In the genomic region with DNA sequence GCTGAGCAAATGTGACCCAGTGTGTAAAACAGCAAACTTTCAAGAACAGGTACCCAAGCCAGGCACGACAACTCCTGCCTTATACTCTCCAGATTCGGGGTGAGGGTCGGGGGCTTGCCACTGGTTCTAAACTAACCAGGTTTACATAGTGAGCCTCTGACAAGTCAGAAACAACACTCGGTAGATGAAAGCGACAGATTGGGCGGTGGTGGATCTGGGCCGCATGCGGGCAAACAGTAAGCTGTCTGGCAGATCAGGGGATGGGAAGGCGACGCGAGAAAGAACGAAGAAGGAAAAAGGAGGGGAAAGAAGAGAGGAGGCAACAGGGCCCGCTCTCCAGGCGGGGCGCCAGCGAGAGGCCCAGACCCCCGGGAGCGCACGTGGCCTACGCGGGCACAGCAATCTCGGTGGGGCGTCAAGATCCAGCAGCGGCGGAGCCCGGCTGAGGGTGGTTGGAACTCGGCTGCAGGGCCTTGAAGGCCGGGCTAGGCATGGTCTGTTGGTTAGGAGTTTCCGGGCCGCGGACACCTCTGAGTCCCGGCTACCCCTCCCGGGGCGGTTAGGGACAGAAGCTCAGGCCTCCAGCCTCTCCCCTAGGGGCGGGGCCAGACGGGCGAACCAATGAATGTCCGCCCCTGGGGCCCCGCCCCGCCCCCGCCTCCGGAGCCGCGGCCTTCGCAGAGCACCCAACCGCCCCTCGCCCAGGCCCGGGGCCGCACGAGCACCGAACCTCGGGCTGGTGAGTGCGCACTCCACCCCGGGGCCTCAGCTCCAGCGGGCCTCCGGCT, we compare ENCODE assay signal across 8 mouse cellular contexts. TPM values are rescaled to one million over a fixed set of nuclear protein-coding genes. Genes with fewer than 3 reads are reported as not detected.
DNase-seq lines count a peak whose midpoint lies in the region; ATAC-seq and TF ChIP-seq lines count a peak whose summit lies in the region.

A gene (plus strand): TSS at position 405 of the 788 bp plus-strand sequence.

- peak; percentile 95 for DNase-seq in 3134 (ENCODE audit: extremely low read depth, insufficient read length, low spot score)
- DNase-seq in adrenal gland, postnatal 36 days = peak; percentile 97 to 99
- DNase-seq in heart, adult 2 months = peak; percentile 95 to 96
- DNase-seq in kidney, adult 9 months = peak; percentile 97
- DNase-seq in limb, embryonic 14.5 days (ENCODE audit: low spot score) = peak; percentile 96
- peak; percentile 97 for DNase-seq in midbrain, postnatal 0 days (ENCODE audit: low spot score)
- DNase-seq in spleen, postnatal 14 days (ENCODE audit: low spot score in 2 of 2) = peak; percentile 87 to 90

- peak within 1 kb of the TSS; percentile 86 for H3K4me3 ChIP-seq in embryonic facial prominence, embryonic 13.5 days
- H3K4me3 ChIP-seq in heart, adult 2 months = peak within 1 kb of the TSS; percentile 70
- peak within 1 kb of the TSS; percentile 87 for H3K4me3 ChIP-seq in limb, embryonic 14.5 days (replicated peaks; ENCODE audit: low read length)
- peak within 1 kb of the TSS; percentile 92 for H3K4me3 ChIP-seq in midbrain, postnatal 0 days (ENCODE audit: low read depth, low read length)

- H3K79me2 ChIP-seq in heart, adult 2 months (replicated peaks; ENCODE audit: control insufficient read depth, insufficient read depth, low read length) = 0 out of 2 replicates have a peak, but pooled peaks cover 1% of the 10 kb centered on the region

- 1% methylated on average over 55 of the region's 56 CpGs for WGBS in embryonic facial prominence, embryonic 13.5 days
- 2% methylated on average over 56 of the region's 56 CpGs for WGBS in heart, adult 2 months
- WGBS in limb, embryonic 14.5 days = under 1% methylated on average over 35 of the region's 56 CpGs
- WGBS in midbrain, postnatal 0 days = 1% methylated on average over 51 of the region's 56 CpGs

- H3K4me1 ChIP-seq in embryonic facial prominence, embryonic 13.5 days = peaks cover 29% of the 10 kb centered on the region
- peaks cover 8% of the 10 kb centered on the region for H3K4me1 ChIP-seq in heart, adult 2 months (ENCODE audit: control insufficient read depth, insufficient read depth, low read length)
- peaks cover 16% of the 10 kb centered on the region for H3K4me1 ChIP-seq in limb, embryonic 14.5 days (ENCODE audit: control insufficient read depth, insufficient read depth, low read length)
- H3K4me1 ChIP-seq in midbrain, postnatal 0 days (ENCODE audit: insufficient read depth, low read length) = peaks cover 6% of the 10 kb centered on the region

- peak within 1 kb of the TSS; percentile 96 for H3K27ac ChIP-seq in embryonic facial prominence, embryonic 13.5 days
- peak within 1 kb of the TSS; percentile 97 for H3K27ac ChIP-seq in heart, adult 2 months
- peak within 1 kb of the TSS; percentile 86 for H3K27ac ChIP-seq in limb, embryonic 14.5 days (replicated peaks; ENCODE audit: low read depth, low read length)
- peak within 1 kb of the TSS; percentile 80 for H3K27ac ChIP-seq in midbrain, postnatal 0 days (ENCODE audit: low read depth, low read length)

- peak within 1 kb of the TSS; percentile 77 for H3K4me2 ChIP-seq in embryonic facial prominence, embryonic 13.5 days
- peak within 1 kb of the TSS; percentile 62 for H3K4me2 ChIP-seq in limb, embryonic 14.5 days (replicated peaks; ENCODE audit: low read depth, low read length, severe bottlenecking)
- H3K4me2 ChIP-seq in midbrain, postnatal 0 days (ENCODE audit: low read depth, low read length, poor library complexity, severe bottlenecking) = peak within 1 kb of the TSS; percentile 86

- H3K9me3 ChIP-seq in embryonic facial prominence, embryonic 13.5 days = no peaks in the 10 kb centered on the region
- no peaks in the 10 kb centered on the region for H3K9me3 ChIP-seq in limb, embryonic 14.5 days (ENCODE audit: control insufficient read depth, low read length)
- H3K9me3 ChIP-seq in midbrain, postnatal 0 days (ENCODE audit: low read length) = no peaks in the 10 kb centered on the region

- H3K36me3 ChIP-seq in embryonic facial prominence, embryonic 13.5 days = peaks cover 31% of the 10 kb centered on the region
- no peaks in the 10 kb centered on the region; the same call in 1 of the 2 replicates for H3K36me3 ChIP-seq in heart, adult 2 months (ENCODE audit: control insufficient read depth, insufficient read depth, low read length)
- peaks cover 25% of the 10 kb centered on the region for H3K36me3 ChIP-seq in limb, embryonic 14.5 days (ENCODE audit: control insufficient read depth, insufficient read depth, low read length)
- no peaks in the 10 kb centered on the region for H3K36me3 ChIP-seq in midbrain, postnatal 0 days (ENCODE audit: insufficient read depth, low read length)

- peak; percentile 92 for ATAC-seq in embryonic facial prominence, embryonic 13.5 days (ENCODE audit: insufficient number of reproducible peaks, insufficient read depth, low FRiP score, low TSS enrichment, low read depth)
- peak; percentile 96 for ATAC-seq in limb, embryonic 14.5 days (ENCODE audit: low FRiP score, low read depth)
- peak; percentile 94 for ATAC-seq in midbrain, postnatal 0 days (ENCODE audit: low FRiP score)

- intact Hi-C loops in heart, adult 2 months (cut with DNase I) = no loop called here

- TF ChIP-seq EP300 in heart, adult 2 months (IDR thresholded peaks at IDR 0.05; ENCODE audit: insufficient read depth, low read depth, low read length) = no peak

- H3K27me3 ChIP-seq in embryonic facial prominence, embryonic 13.5 days = no peaks in the 10 kb centered on the region
- H3K27me3 ChIP-seq in heart, adult 2 months (ENCODE audit: control insufficient read depth, insufficient read depth, low read length) = no peaks in the 10 kb centered on the region
- H3K27me3 ChIP-seq in limb, embryonic 14.5 days (ENCODE audit: control insufficient read depth, insufficient read depth, low read length) = no peaks in the 10 kb centered on the region
- H3K27me3 ChIP-seq in midbrain, postnatal 0 days (ENCODE audit: insufficient read depth, low read length) = no peaks in the 10 kb centered on the region

- peak within 1 kb of the TSS; percentile 95 for H3K9ac ChIP-seq in embryonic facial prominence, embryonic 13.5 days
- H3K9ac ChIP-seq in heart, adult 2 months (ENCODE audit: low read depth, low read length) = peak within 1 kb of the TSS; percentile 96
- peak within 1 kb of the TSS; percentile 95 for H3K9ac ChIP-seq in limb, embryonic 14.5 days (ENCODE audit: low read depth, low read length, severe bottlenecking)
- H3K9ac ChIP-seq in midbrain, postnatal 0 days (replicated peaks; ENCODE audit: low read length, poor library complexity, severe bottlenecking) = peak within 1 kb of the TSS; percentile 93

- TF ChIP-seq POLR2A in heart, adult 2 months (IDR thresholded peaks at IDR 0.05; ENCODE audit: insufficient read depth, low read depth, low read length) = peak; percentile 83
- peak; percentile 78; the same call in 1 of the 2 replicates for TF ChIP-seq POLR2A in limb, embryonic 14.5 days (IDR thresholded peaks at IDR 0.05; ENCODE audit: borderline replicate concordance, extremely low read depth, insufficient read depth, insufficient read length)

- TF ChIP-seq CTCF in heart, adult 2 months (IDR thresholded peaks at IDR 0.05) = peak; percentile 39
- peak; percentile 32 for TF ChIP-seq CTCF in midbrain, postnatal 0 days (IDR thresholded peaks at IDR 0.05)

RNA-seq across cellular contexts. Expression of the gene that starts here (rescaled TPM):
- total RNA-seq in adrenal gland, postnatal 36 days (2021) = 10 to 100 TPM; 28.0 to 34.2 TPM
- polyA plus RNA-seq in embryonic facial prominence, embryonic 13.5 days (2015; fragmentation: Nextera tagmentation; extraction: Ambion mirVana) = 78.2 and 83.9 TPM in 2 replicates
- 10 to 100 TPM; 14.7 to 21.0 TPM for total RNA-seq in heart, adult 2 months (2021)
- polyA plus RNA-seq in heart, adult 2 months (2012; rRNA removed) = 16.9 and 30.0 TPM in 2 replicates
- 115 and 161 TPM in 2 replicates for polyA plus RNA-seq in limb, embryonic 14.5 days (2012; rRNA removed)
- 66.2 and 71.2 TPM in 2 replicates for polyA plus RNA-seq in limb, embryonic 14.5 days (2014; fragmentation: Nextera tagmentation; extraction: Ambion mirVana)
- total RNA-seq in midbrain, postnatal 0 days (2014; rRNA removed) = 76.8 and 94.5 TPM in 2 replicates
- 80.2 and 83.8 TPM in 2 replicates for polyA plus RNA-seq in midbrain, postnatal 0 days (2015; fragmentation: Nextera tagmentation; extraction: Ambion mirVana)

Comparison
In these comparisons a context has a peak if more than half of its experiments do, and no peak if none do; other contexts are left out.
1. Peak in every context shown above with its lines: DNase-seq, ATAC-seq, H3K4me3 ChIP-seq and H3K27ac ChIP-seq.